Mouse (Mus musculus): Measurements from ENCODE around the gene Fam83d. TPM values are rescaled to one million over a fixed set of nuclear protein-coding genes. Genes with fewer than 3 reads are reported as not detected.

Fam83d gene
- polyA plus RNA-seq (2014; fragmentation: Illumina TruSeq; extraction: RNeasy Lipid Tissue Mini Kit (QIAGEN cat#74804); ENCODE audit: low read depth, low replicate concordance): not detected

GRCm38 (mm10) chr2:158767742-158768339 lies at the start of gene Fam83d:
Gene Fam83d (plus strand): TSS chr2:158768093.

DNA sequence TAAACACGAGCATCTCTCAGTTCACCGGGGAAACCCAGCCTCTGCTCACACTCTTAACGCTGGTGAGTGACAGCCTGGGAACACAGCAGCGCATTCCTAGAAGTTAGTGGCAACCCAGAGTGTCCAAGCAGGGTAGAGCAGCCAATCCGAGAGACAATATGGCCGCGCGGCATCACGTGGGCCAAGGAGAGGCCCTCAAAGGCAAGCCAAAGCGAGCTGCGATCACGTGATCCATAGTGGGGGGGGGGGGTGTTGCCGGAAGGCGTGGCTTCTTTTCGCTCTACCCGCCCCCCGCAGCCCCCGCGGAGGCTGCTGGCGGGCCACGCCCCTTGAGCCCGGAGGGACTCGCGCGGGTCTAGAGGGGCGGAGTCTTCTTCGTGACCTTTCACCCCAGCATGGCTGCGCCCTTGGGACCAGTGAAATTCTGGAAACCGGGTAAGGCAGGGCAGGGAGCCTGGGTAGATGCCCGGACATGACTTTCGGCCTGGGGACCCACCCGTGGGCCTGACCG lies 26.7 kb downstream of the Fam83d start, which contains the start of gene Dhx35:
TSS of gene Dhx35 (plus strand) at position 314 of the 511 bp plus-strand sequence.

Other genes starting within 250 kb of the Fam83d start
- gene Slc32a1, start 157.3 kb upstream of the Fam83d start, polyA plus RNA-seq (2014; fragmentation: Illumina TruSeq; extraction: RNeasy Lipid Tissue Mini Kit (QIAGEN cat#74804); ENCODE audit: low read depth, low replicate concordance): not detected
- not detected for gene Actr5, start 143.2 kb upstream of the Fam83d start, polyA plus RNA-seq (2014; fragmentation: Illumina TruSeq; extraction: RNeasy Lipid Tissue Mini Kit (QIAGEN cat#74804); ENCODE audit: low read depth, low replicate concordance)
- gene Ppp1r16b, start 102.7 kb upstream of the Fam83d start, polyA plus RNA-seq (2014; fragmentation: Illumina TruSeq; extraction: RNeasy Lipid Tissue Mini Kit (QIAGEN cat#74804); ENCODE audit: low read depth, low replicate concordance): 12.1 TPM
- gene Dhx35, start 26.7 kb downstream of the Fam83d start, polyA plus RNA-seq (2014; fragmentation: Illumina TruSeq; extraction: RNeasy Lipid Tissue Mini Kit (QIAGEN cat#74804); ENCODE audit: low read depth, low replicate concordance): 6.1 TPM